Mouse (Mus musculus) kidney, embryonic 16.5 days (tissue): ENCODE results near the gene Olfr890. TPM values are rescaled to one million over a fixed set of nuclear protein-coding genes. Genes with fewer than 3 reads are reported as not detected.
"Not testable (repeated sequence)": the region's sequence is repeated elsewhere in the genome, so short reads cannot be mapped to it uniquely, and the experiment has no call there.

Experiments
- ATAC-seq: fragments of 200-750 bp; cut with Nextera tagmentation; 2 replicates; pipeline ENCODE4 v1.8.0; 2017; ENCODE audit warnings: moderate TSS enrichment; ENCODE audit not compliant: low FRiP score, low TSS enrichment
- H3K27ac ChIP-seq: fragments of 300-500 bp; sonication (generic); 2 replicates; pipeline ENCODE4 v1.5.1; 2014; ENCODE audit warnings: low read length
- H3K27me3 ChIP-seq: fragments of 300-500 bp; sonication (generic); 2 replicates; pipeline ENCODE4 v1.6.1; 2014; ENCODE audit warnings: low read length, control low read depth, mixed read lengths; ENCODE audit not compliant: insufficient read depth
- H3K36me3 ChIP-seq: fragments of 300-500 bp; sonication (generic); 2 replicates; pipeline ENCODE4 v1.6.1; 2014; ENCODE audit warnings: low read length, control low read depth, mixed read lengths; ENCODE audit not compliant: insufficient read depth
- H3K4me1 ChIP-seq: fragments of 300-500 bp; sonication (generic); 2 replicates; pipeline ENCODE4 v1.6.1; 2014; ENCODE audit warnings: low read length, control low read depth, mixed read lengths; ENCODE audit not compliant: insufficient read depth
- H3K4me2 ChIP-seq: fragments of 300-500 bp; sonication (generic); replicated peaks from 2 replicates; pipeline ENCODE4 v1.6.1; 2014; ENCODE audit warnings: low read depth, low read length
- H3K4me3 ChIP-seq: fragments of 300-500 bp; sonication (generic); 2 replicates; pipeline ENCODE4 v1.5.1; 2014; ENCODE audit warnings: mild to moderate bottlenecking, low read length
- H3K9ac ChIP-seq: fragments of 300-500 bp; sonication (generic); replicated peaks from 2 replicates; pipeline ENCODE4 v1.6.1; 2014; ENCODE audit warnings: low read length
- H3K9me3 ChIP-seq: fragments of 300-500 bp; sonication (generic); 2 replicates; pipeline ENCODE4 v1.6.1; 2016; ENCODE audit warnings: low read length, control low read depth
- WGBS: fragments of 180-500 bp; shearing (Covaris S2); extraction: QIAGEN DNeasy Blood & Tissue Kit; methylation state at CpG from one replicate; pipeline ENCODE4 v1.1.7; 2014; 5-methylcytosine and 5-hydroxymethylcytosine counted together
- polyA plus RNA-seq: library from polyadenylated mRNA; unstranded; fragments of >200 nt; fragmentation: Nextera tagmentation; extraction: Ambion mirVana; gene quantifications from 2 replicates; pipeline ENCODE4 v1.2.1, GENCODE M21; 2015

Olfr890 gene
- not detected in 2 replicates for polyA plus RNA-seq

GRCm38 (mm10) chr9:38142217-38142616 is at the start of gene Olfr890:
TSS of gene Olfr890 (plus strand) at chr9:38142517.
- no peak within 1 kb of the TSS for H3K27ac ChIP-seq
- ATAC-seq, result no peak
- no peaks in the 10 kb centered on the region for H3K9me3 ChIP-seq
- H3K9ac ChIP-seq, result no peak within 1 kb of the TSS
- no peaks in the 10 kb centered on the region for H3K4me1 ChIP-seq
- no peaks in the 10 kb centered on the region for H3K27me3 ChIP-seq
- H3K36me3 ChIP-seq, result no peaks in the 10 kb centered on the region
- H3K4me3 ChIP-seq, result no peak within 1 kb of the TSS
- no peak within 1 kb of the TSS for H3K4me2 ChIP-seq

GRCm38 (mm10) chr9:38107828-38108227 is 34.5 kb upstream of the Olfr890 start, which contains the start of gene Olfr888:
TSS of gene Olfr888 (plus strand) at chr9:38108128.
- ATAC-seq, result no peak
- H3K27ac ChIP-seq, result no peak within 1 kb of the TSS
- H3K27me3 ChIP-seq, result no peaks in the 10 kb centered on the region
- no peaks in the 10 kb centered on the region for H3K36me3 ChIP-seq
- no peak within 1 kb of the TSS for H3K4me3 ChIP-seq
- no peaks in the 10 kb centered on the region for H3K4me1 ChIP-seq
- no peak within 1 kb of the TSS for H3K9ac ChIP-seq
- WGBS, result 83% methylated on average over 1 of the region's 1 CpGs
- H3K4me2 ChIP-seq, result no peak within 1 kb of the TSS
- H3K9me3 ChIP-seq, result no peaks in the 10 kb centered on the region

- Histone ChIP-seq H3K4me2 (no peak within 1 kb of the TSS), H3K27me3 (no peaks in the 10 kb centered on the region), H3K36me3 (no peaks in the 10 kb centered on the region), H3K27ac (no peak within 1 kb of the TSS), H3K4me3 (no peak within 1 kb of the TSS), H3K9ac (no peak within 1 kb of the TSS), H3K9me3 (no peaks in the 10 kb centered on the region), H3K4me1 (no peaks in the 10 kb centered on the region)
- no peak for ATAC-seq
Measured at GRCm38 (mm10) chr9:38114898-38115297, 27.4 kb upstream of the Olfr890 start, which contains the start of gene Olfr889. TSS of gene Olfr889 (plus strand) at chr9:38115198.

DNA sequence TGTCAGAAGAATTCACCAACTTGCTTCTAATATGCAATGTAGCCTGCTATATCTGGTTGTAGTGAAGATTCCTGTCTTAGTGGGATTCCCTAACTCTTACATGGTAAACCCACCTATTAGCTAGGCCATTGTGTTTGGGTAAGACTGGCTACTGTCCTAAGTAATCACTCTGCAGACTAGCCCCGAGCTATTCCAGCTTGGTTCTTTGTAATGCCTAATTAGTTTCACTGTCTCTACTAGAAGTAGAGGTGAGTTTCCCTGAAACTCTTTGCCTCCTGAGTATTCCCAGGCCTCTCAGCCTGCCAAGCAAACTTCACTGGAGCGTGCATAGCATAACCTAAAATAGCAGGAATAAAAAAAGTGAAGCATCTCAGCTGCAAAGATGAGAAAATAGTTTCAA is 26.0 kb downstream of the Olfr890 start:
- not testable (repeated sequence) for H3K4me3 ChIP-seq, H3K4me1 ChIP-seq, H3K4me2 ChIP-seq, H3K36me3 ChIP-seq, H3K27me3 ChIP-seq, H3K27ac ChIP-seq, ATAC-seq, H3K9me3 ChIP-seq, H3K9ac ChIP-seq
- 54% methylated on average over 2 of the region's 2 CpGs for WGBS

DNA sequence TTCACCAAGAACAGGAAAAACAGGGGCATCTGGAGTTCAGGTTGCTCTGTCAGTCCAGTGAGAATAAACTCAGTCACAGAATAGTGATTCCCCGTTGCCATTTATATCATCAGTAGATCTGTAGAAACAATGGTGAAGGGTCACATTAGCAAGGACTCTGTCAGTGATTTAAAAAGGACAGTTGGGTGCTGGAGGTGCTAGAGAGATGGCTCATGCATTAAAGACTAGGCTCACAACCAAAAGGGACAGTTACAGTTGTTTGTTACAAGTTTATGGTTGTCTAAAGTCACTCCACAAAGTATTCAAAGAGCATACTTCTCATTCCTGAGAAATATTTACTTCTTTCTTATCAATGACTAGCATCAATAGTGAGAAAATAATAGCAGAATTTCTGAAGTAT is 38.4 kb downstream of the Olfr890 start, which contains the start of gene Olfr891:
Gene Olfr891, minus strand, starts transcription at position 101 of the 400 bp plus-strand sequence.
- Histone ChIP-seq H3K4me1 (no peaks in the 10 kb centered on the region), H3K9ac (no peak within 1 kb of the TSS), H3K27me3 (no peaks in the 10 kb centered on the region), H3K9me3 (peaks cover 17% of the 10 kb centered on the region), H3K4me2 (no peak within 1 kb of the TSS), H3K27ac (no peak within 1 kb of the TSS), H3K36me3 (no peaks in the 10 kb centered on the region), H3K4me3 (no peak within 1 kb of the TSS)
- ATAC-seq, result no peak
- WGBS, result 76% methylated on average over 1 of the region's 1 CpGs

Other genes starting within 250 kb of the Olfr890 start
- gene Olfr145, start 245.8 kb upstream of the Olfr890 start, polyA plus RNA-seq, result not detected in 2 replicates
- not detected in 2 replicates for gene Olfr878, start 224.7 kb upstream of the Olfr890 start, polyA plus RNA-seq
- not detected in 2 replicates for gene Olfr881, start 150.7 kb upstream of the Olfr890 start, polyA plus RNA-seq
- not detected in 2 replicates for gene Olfr883, start 116.7 kb upstream of the Olfr890 start, polyA plus RNA-seq
- not detected in 2 replicates for gene Olfr884, start 96.0 kb upstream of the Olfr890 start, polyA plus RNA-seq
- not detected in 2 replicates for gene Olfr885, start 81.2 kb upstream of the Olfr890 start, polyA plus RNA-seq
- not detected in 2 replicates for gene Olfr887, start 58.4 kb upstream of the Olfr890 start, polyA plus RNA-seq
- not detected in 2 replicates for gene Olfr888, start 34.4 kb upstream of the Olfr890 start, polyA plus RNA-seq
- 0.03 and 0.06 TPM in 2 replicates for gene Olfr889, start 27.3 kb upstream of the Olfr890 start, polyA plus RNA-seq
- gene Olfr891, start 38.3 kb downstream of the Olfr890 start, polyA plus RNA-seq, result not detected in 2 replicates
- not detected in 2 replicates for gene Olfr893, start 65.8 kb downstream of the Olfr890 start, polyA plus RNA-seq
- not detected in 2 replicates for gene Olfr894, start 75.5 kb downstream of the Olfr890 start, polyA plus RNA-seq
- not detected in 2 replicates for gene Olfr143, start 110.3 kb downstream of the Olfr890 start, polyA plus RNA-seq
- gene Olfr895, start 125.3 kb downstream of the Olfr890 start, polyA plus RNA-seq, result not detected in 2 replicates
- gene Olfr896-ps1, start 148.6 kb downstream of the Olfr890 start, polyA plus RNA-seq, result not detected in 2 replicates
- not detected in 2 replicates for gene Olfr25, start 186.5 kb downstream of the Olfr890 start, polyA plus RNA-seq
- gene Olfr898, start 205.9 kb downstream of the Olfr890 start, polyA plus RNA-seq, result not detected in 2 replicates
- not detected in 2 replicates for gene Olfr250, start 224.4 kb downstream of the Olfr890 start, polyA plus RNA-seq
- gene Olfr251, start 234.6 kb downstream of the Olfr890 start, polyA plus RNA-seq, result not detected in 2 replicates